Mouse (Mus musculus): Measurements from ENCODE around the gene Cdc20b. TPM values are rescaled to one million over a fixed set of nuclear protein-coding genes. Genes with fewer than 3 reads are reported as not detected.

Cdc20b gene
- polyA plus RNA-seq, 1 experiment, result not detected

GRCm38 (mm10) chr13:113129974-113130373, 95.1 kb downstream of the Cdc20b start:
- TF ChIP-seq GATA1 (IDR thresholded peaks at IDR 0.05; ENCODE audit: low read length), result no peak

GRCm38 (mm10) chr13:113139597-113139996, 104.7 kb downstream of the Cdc20b start:
- TF ChIP-seq GATA1 (IDR thresholded peaks at IDR 0.05; ENCODE audit: low read length), result no peak

Other genes with a start within 250 kb of the Cdc20b start
- gene Plpp1, start 234.3 kb upstream of the Cdc20b start, polyA plus RNA-seq (2012), result 2.6 and 2.8 TPM in 2 replicates
- gene Mtrex, start 107.7 kb upstream of the Cdc20b start, polyA plus RNA-seq (2012), result 2.1 and 3.0 TPM in 2 replicates
- 10.2 and 12.6 TPM in 2 replicates for gene Dhx29, start 107.7 kb upstream of the Cdc20b start, polyA plus RNA-seq (2012)
- not detected in 2 replicates for gene Ccno, start 47.3 kb upstream of the Cdc20b start, polyA plus RNA-seq (2012)
- not detected in 2 replicates for gene Mcidas, start 41.3 kb upstream of the Cdc20b start, polyA plus RNA-seq (2012)
- gene Gpx8, start 11.3 kb downstream of the Cdc20b start, polyA plus RNA-seq (2012), result not detected in 2 replicates
- gene Gzma, start 65.9 kb downstream of the Cdc20b start, polyA plus RNA-seq (2012), result not detected in 2 replicates
- not detected in 2 replicates for gene Esm1, start 174.5 kb downstream of the Cdc20b start, polyA plus RNA-seq (2012)
- gene Gzmk, start 190.8 kb downstream of the Cdc20b start, polyA plus RNA-seq (2012), result not detected in 2 replicates